25 mouse cellular contexts compared by ENCODE assay signal in the genomic region with DNA sequence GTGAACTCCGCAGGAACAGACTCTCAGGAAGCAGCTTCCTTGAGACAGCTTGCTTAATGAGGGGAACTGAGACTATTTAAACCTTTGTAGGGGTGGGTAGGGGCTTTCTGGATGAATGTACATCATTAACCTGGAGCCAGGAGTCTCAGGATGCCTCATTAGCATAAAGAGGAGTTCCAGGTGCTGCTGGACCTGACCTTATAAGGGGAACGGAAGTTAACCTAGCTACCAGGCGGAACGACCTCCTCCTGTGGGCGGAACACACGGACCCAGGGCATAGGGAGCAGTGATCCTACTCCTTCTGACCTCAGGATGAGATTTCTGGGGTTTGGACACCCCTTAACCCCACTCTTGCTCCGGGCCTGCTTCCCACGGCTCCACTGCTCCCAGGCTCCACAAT.
"Had no signal": no experiment of that assay in that cellular context is flagged by ENCODE, and none has a peak within 500 bp of the region (broad histone marks: within the 10 kb centered on the region; RNA-seq: fewer than 3 reads in every experiment).

No protein-coding gene starts in this region.

- H3K27me3 ChIP-seq: liver, embryonic 12.5 days; liver, embryonic 15.5 days; lung, embryonic 15.5 days; megakaryocyte, embryonic 14.5 days; neural tube, embryonic 12.5 days; neural tube, embryonic 15.5 days had no signal

- H3K9ac ChIP-seq: limb, embryonic 13.5 days; liver, embryonic 12.5 days; liver, embryonic 15.5 days; lung, embryonic 15.5 days; midbrain, embryonic 13.5 days; neural tube, embryonic 12.5 days; neural tube, embryonic 15.5 days had no signal

- H3K27ac ChIP-seq: layer of hippocampus, adult 2 months; limb, embryonic 10.5 days; limb, embryonic 13.5 days; liver, embryonic 12.5 days; liver, embryonic 15.5 days; lung, embryonic 15.5 days; midbrain, embryonic 10.5 days; midbrain, embryonic 13.5 days; neural tube, embryonic 12.5 days; neural tube, embryonic 15.5 days; stomach, postnatal 0 days had no signal

- H3K36me3 ChIP-seq: limb, embryonic 10.5 days; limb, embryonic 13.5 days; liver, embryonic 12.5 days; liver, embryonic 15.5 days; lung, embryonic 15.5 days; midbrain, embryonic 10.5 days; midbrain, embryonic 13.5 days; neural tube, embryonic 12.5 days; neural tube, embryonic 15.5 days had no signal

- DNase-seq: kidney, adult 11 months; kidney, postnatal 14 days; layer of hippocampus, adult 9-11 months; liver; lung, adult 18-20 months; lung, postnatal 10 days; lung, postnatal 36 days; right cerebral cortex, adult 18-20 months; right cerebral cortex, postnatal 14 days; right cerebral cortex, postnatal 4 days; thymus, adult 2 months; thymus, postnatal 14 days; thymus, postnatal 4 days had no signal

- H3K4me3 ChIP-seq: layer of hippocampus, adult 2 months; limb, embryonic 10.5 days; limb, embryonic 13.5 days; liver, embryonic 12.5 days; liver, embryonic 15.5 days; lung, embryonic 15.5 days; megakaryocyte, embryonic 14.5 days; midbrain, embryonic 10.5 days; midbrain, embryonic 13.5 days; neural tube, embryonic 12.5 days; neural tube, embryonic 15.5 days had no signal

- H3K9me3 ChIP-seq: limb, embryonic 10.5 days; limb, embryonic 13.5 days; liver, embryonic 12.5 days; liver, embryonic 15.5 days; lung, embryonic 15.5 days; midbrain, embryonic 10.5 days; midbrain, embryonic 13.5 days; neural tube, embryonic 12.5 days; neural tube, embryonic 15.5 days had no signal

- H3K4me1 ChIP-seq: limb, embryonic 13.5 days; liver, embryonic 12.5 days; liver, embryonic 15.5 days; lung, embryonic 15.5 days; midbrain, embryonic 10.5 days; midbrain, embryonic 13.5 days; neural tube, embryonic 12.5 days; neural tube, embryonic 15.5 days had no signal

- H3K4me2 ChIP-seq: limb, embryonic 13.5 days; liver, embryonic 12.5 days; liver, embryonic 15.5 days; lung, embryonic 15.5 days; midbrain, embryonic 13.5 days; neural tube, embryonic 12.5 days; neural tube, embryonic 15.5 days had no signal

- ATAC-seq: liver, embryonic 12.5 days; midbrain, embryonic 13.5 days had no signal
